Mouse (Mus musculus) midbrain, embryonic 11.5 days (tissue): ENCODE measurements at regions not wholly inside any gene's neighbourhood (a gene's known extent, or its start where the extent isn't known, plus 50 kb on each side); places are given as distances from the start of the nearest gene placed in this dataset.
A peak's percentile ranks its signal among the peaks of the same experiment; 100 is the strongest.

ENCODE experiments used
- ATAC-seq: fragments of 200-750 bp; cut with Nextera tagmentation; 2 replicates; pipeline ENCODE4 v1.8.0; 2017; ENCODE audit warnings: moderate TSS enrichment, moderate library complexity; ENCODE audit not compliant: low FRiP score
- DNase-seq: peaks from one replicate; pipeline ENCODE4 v3.0.0; 2015; ENCODE audit warnings: low spot score; ENCODE audit errors: missing footprints
- H3K27ac ChIP-seq: fragments of 300-500 bp; sonication (generic); 2 replicates; pipeline ENCODE4 v1.5.1; 2014; ENCODE audit warnings: low read depth, low read length
- H3K27me3 ChIP-seq: fragments of 300-500 bp; sonication (generic); 2 replicates; pipeline ENCODE4 v1.6.1; 2014; ENCODE audit warnings: mild to moderate bottlenecking, low read length, moderate library complexity, mixed read lengths; ENCODE audit not compliant: control insufficient read depth, insufficient read depth
- H3K36me3 ChIP-seq: fragments of 300-500 bp; sonication (generic); 2 replicates; pipeline ENCODE4 v1.6.1; 2014; ENCODE audit warnings: mild to moderate bottlenecking, low read length, moderate library complexity, mixed read lengths; ENCODE audit not compliant: control insufficient read depth, insufficient read depth
- H3K4me1 ChIP-seq: fragments of 300-500 bp; sonication (generic); 2 replicates; pipeline ENCODE4 v1.6.1; 2014; ENCODE audit warnings: low read length; ENCODE audit not compliant: control insufficient read depth, insufficient read depth
- H3K4me2 ChIP-seq: fragments of 300-500 bp; sonication (generic); 2 replicates; pipeline ENCODE4 v1.6.1; 2014; ENCODE audit warnings: mild to moderate bottlenecking, moderate library complexity
- H3K4me3 ChIP-seq: fragments of 300-500 bp; sonication (generic); 2 replicates; pipeline ENCODE4 v1.5.1; 2014; ENCODE audit warnings: low read depth, low read length
- H3K9ac ChIP-seq: fragments of 300-500 bp; sonication (generic); 2 replicates; pipeline ENCODE4 v1.6.1; 2014; ENCODE audit warnings: low read length
- H3K9me3 ChIP-seq: fragments of 300-500 bp; sonication (generic); 2 replicates; pipeline ENCODE4 v1.6.1; 2016; ENCODE audit warnings: low read length; ENCODE audit not compliant: control insufficient read depth
- WGBS: fragments of 180-500 bp; shearing (Covaris S2); extraction: QIAGEN DNeasy Blood & Tissue Kit; methylation state at CpG from one replicate; pipeline ENCODE4 v1.1.7; 2014; 5-methylcytosine and 5-hydroxymethylcytosine counted together

DNA sequence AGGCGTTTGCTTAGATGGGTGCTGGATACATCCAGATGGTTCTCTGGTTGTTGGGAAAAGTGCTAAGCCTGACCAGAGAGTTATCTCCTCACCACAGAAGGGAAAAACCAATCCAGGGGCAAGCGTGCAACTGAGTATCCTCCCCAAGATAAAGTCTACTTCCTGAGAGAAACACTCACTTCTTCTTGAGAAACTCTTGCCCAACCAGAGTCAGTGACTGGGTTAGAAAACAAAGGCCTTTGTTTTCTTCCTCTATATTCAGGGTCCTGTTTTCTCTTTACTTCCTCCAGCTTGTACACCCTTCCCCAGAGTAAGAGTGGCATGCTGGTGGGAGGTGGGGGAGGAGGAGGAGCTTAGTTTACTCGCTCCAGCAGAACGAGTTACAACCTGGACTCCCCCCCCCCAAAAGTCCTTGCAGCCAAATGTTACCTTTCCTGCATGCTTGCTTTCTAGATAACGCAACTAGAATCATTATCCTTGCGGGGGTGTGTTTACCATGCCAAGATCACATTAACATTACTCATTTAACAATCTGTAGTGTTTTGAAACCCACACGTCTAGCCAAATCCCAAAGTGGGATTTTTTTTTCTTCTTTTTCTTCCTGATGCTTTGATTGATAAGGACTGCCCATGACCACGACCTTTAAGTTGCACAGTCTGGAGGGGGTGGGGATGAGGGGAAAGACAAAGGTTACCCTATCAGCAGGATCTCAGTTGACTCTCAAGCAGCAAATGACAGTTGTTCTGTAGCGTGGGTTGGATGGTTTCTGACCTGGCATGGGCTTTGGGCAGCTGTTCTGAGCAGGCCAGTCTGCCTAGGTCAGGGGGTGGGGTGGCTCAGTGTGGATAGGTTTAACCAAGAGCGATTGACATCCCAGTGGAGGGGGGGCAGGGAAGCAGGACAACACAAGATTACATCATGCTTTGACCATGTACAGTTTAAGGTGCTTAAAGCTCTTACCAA, 147.4 kb upstream of the Ado start:
- Histone ChIP-seq H3K9ac (no peak overlapping the region), H3K4me3 (no peak overlapping the region), H3K27ac (no peak overlapping the region), H3K4me1 (no peaks in the 10 kb centered on the region), H3K4me2 (no peak overlapping the region), H3K36me3 (no peaks in the 10 kb centered on the region), H3K27me3 (no peaks in the 10 kb centered on the region), H3K9me3 (no peaks in the 10 kb centered on the region)
- WGBS: 68% methylated on average over 10 of the region's 10 CpGs
- 0 out of 2 replicates have a peak, but pooled peaks have one; percentile 16 for ATAC-seq
- DNase-seq: no peak

- 86% methylated on average over 4 of the region's 4 CpGs for WGBS
- Histone ChIP-seq H3K27ac (no peak overlapping the region), H3K4me2 (no peak overlapping the region), H3K36me3 (no peaks in the 10 kb centered on the region), H3K9ac (no peak overlapping the region), H3K9me3 (no peaks in the 10 kb centered on the region), H3K4me3 (no peak overlapping the region), H3K4me1 (no peaks in the 10 kb centered on the region), H3K27me3 (no peaks in the 10 kb centered on the region)
- ATAC-seq (no peak), DNase-seq (no peak)
These were observed 146.0 kb upstream of the Ado start for GRCm38 (mm10) chr10:67694751-67695150.

- no peak for DNase-seq
- WGBS: 87% methylated on average over 4 of the region's 4 CpGs
These were observed 144.8 kb upstream of the Ado start for GRCm38 (mm10) chr10:67693586-67693985.

GRCm38 (mm10) chr10:67689944-67690670, 141.4 kb upstream of the Ado start:
- WGBS: 87% methylated on average over 15 of the region's 15 CpGs
- no peak for DNase-seq

More at GRCm38 (mm10) chr10:67693586-67693985, 144.8 kb upstream of the Ado start:
- no peak overlapping the region for H3K4me3 ChIP-seq
- no peak overlapping the region for H3K9ac ChIP-seq
- no peak overlapping the region for H3K27ac ChIP-seq
- ATAC-seq: no peak
- H3K4me2 ChIP-seq: no peak overlapping the region
- H3K27me3 ChIP-seq: no peaks in the 10 kb centered on the region
- H3K36me3 ChIP-seq: no peaks in the 10 kb centered on the region
- H3K4me1 ChIP-seq: no peaks in the 10 kb centered on the region
- H3K9me3 ChIP-seq: no peaks in the 10 kb centered on the region

GRCm38 (mm10) chr10:67679382-67679781, 130.6 kb upstream of the Ado start:
- WGBS: 98% methylated on average over 4 of the region's 4 CpGs
- Histone ChIP-seq H3K4me1 (no peaks in the 10 kb centered on the region), H3K4me3 (no peak overlapping the region)

More at GRCm38 (mm10) chr10:67689944-67690670, 141.4 kb upstream of the Ado start:
- H3K9ac ChIP-seq: no peak overlapping the region
- H3K27me3 ChIP-seq: no peaks in the 10 kb centered on the region
- H3K36me3 ChIP-seq: no peaks in the 10 kb centered on the region
- H3K4me1 ChIP-seq: no peaks in the 10 kb centered on the region
- no peak overlapping the region for H3K27ac ChIP-seq
- H3K4me2 ChIP-seq: no peak overlapping the region
- H3K4me3 ChIP-seq: no peak overlapping the region
- no peaks in the 10 kb centered on the region for H3K9me3 ChIP-seq
- ATAC-seq: no peak

DNA sequence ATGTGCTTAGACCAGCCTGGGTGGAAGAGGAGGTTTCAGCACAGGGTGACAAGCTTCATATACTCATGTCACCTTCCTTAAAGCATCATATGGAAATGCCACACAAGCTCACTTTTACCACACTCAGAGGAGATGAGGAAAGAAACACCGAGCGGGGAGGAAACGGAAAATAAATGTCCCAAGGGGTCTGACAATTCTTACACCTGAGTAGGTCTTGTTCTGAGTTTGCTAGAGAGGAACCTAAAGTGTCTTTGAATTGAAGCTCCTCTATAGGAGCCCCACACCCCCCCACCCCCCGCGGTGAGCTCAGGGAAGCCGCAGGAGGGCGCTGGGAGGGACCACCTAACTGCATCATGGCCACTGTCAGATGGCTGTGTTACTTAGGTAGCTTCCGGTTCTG, 124.7 kb upstream of the Ado start:
- H3K27ac ChIP-seq: no peak overlapping the region
- ATAC-seq (no peak), DNase-seq (no peak)
- no peak overlapping the region for H3K4me3 ChIP-seq
- whole genome bisulfite sequencing: 84% methylated on average over 8 of the region's 8 CpGs
- H3K36me3 ChIP-seq: no peaks in the 10 kb centered on the region
- no peaks in the 10 kb centered on the region for H3K4me1 ChIP-seq
- H3K4me2 ChIP-seq: no peak overlapping the region
- H3K9me3 ChIP-seq: no peaks in the 10 kb centered on the region
- no peaks in the 10 kb centered on the region for H3K27me3 ChIP-seq
- no peak overlapping the region for H3K9ac ChIP-seq

More at GRCm38 (mm10) chr10:67679382-67679781, 130.6 kb upstream of the Ado start:
- H3K27ac ChIP-seq: no peak overlapping the region
- DNase-seq (no peak), ATAC-seq (no peak)
- no peak overlapping the region for H3K9ac ChIP-seq
- H3K27me3 ChIP-seq: no peaks in the 10 kb centered on the region
- H3K4me2 ChIP-seq: no peak overlapping the region
- H3K9me3 ChIP-seq: no peaks in the 10 kb centered on the region
- no peaks in the 10 kb centered on the region for H3K36me3 ChIP-seq

DNA sequence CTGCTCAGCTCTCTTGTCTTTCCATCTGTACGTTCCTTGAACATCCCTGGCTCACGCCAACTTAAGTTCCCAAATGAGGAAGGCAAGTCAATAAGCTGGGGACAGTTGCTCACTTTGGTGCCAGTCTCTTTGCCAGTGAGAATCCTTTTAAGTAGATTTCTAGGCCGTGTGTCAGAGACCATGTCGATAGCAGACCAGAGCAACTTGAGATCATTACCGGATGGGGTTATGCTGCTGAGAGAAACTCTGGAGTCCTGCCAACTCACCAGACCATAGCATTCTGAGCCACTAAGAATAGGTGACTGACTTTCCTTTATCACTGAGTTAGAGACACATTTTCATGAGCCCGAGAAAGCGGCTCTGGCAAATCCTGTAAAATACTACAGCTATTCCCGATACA, 123.5 kb upstream of the Ado start:
- Histone ChIP-seq H3K27ac (no peak overlapping the region), H3K4me3 (no peak overlapping the region), H3K4me1 (no peaks in the 10 kb centered on the region), H3K36me3 (no peaks in the 10 kb centered on the region), H3K9me3 (no peaks in the 10 kb centered on the region), H3K27me3 (no peaks in the 10 kb centered on the region), H3K4me2 (no peak overlapping the region), H3K9ac (no peak overlapping the region)
- ATAC-seq: no peak
- 87% methylated on average over 8 of the region's 8 CpGs for WGBS
- DNase-seq: no peak

GRCm38 (mm10) chr10:67669066-67669465, 120.3 kb upstream of the Ado start:
- Histone ChIP-seq H3K9me3 (no peaks in the 10 kb centered on the region), H3K27me3 (no peaks in the 10 kb centered on the region), H3K4me1 (no peaks in the 10 kb centered on the region), H3K27ac (no peak overlapping the region), H3K9ac (no peak overlapping the region), H3K4me2 (no peak overlapping the region), H3K36me3 (no peaks in the 10 kb centered on the region), H3K4me3 (no peak overlapping the region)
- no peak for DNase-seq
- 92% methylated on average over 2 of the region's 2 CpGs for WGBS
- ATAC-seq: no peak

DNA sequence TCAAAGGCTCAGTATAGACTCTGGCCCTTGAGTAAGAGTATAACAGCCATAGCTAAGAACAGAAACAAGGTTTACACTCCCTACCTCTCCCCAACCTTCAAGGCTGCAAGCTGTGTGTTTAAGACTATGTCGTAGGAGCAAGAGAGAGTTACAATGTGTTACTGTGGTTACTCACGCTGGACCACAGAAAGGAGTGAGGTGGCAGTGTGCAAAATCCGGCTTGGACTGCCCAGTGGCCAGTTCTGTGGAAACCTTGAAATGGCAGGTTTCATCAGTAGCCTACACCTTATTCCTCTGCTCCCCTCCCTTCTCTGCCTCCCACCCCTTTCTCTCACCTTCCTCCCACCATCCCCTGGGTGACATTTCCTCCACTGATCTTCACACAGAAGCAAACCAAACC, 114.3 kb upstream of the Ado start:
- Histone ChIP-seq H3K27me3 (no peaks in the 10 kb centered on the region), H3K27ac (no peak overlapping the region), H3K4me1 (no peaks in the 10 kb centered on the region), H3K9ac (no peak overlapping the region), H3K9me3 (no peaks in the 10 kb centered on the region), H3K4me3 (no peak overlapping the region), H3K4me2 (no peak overlapping the region), H3K36me3 (no peaks in the 10 kb centered on the region)
- DNase-seq (no peak), ATAC-seq (no peak)
- 87% methylated on average over 3 of the region's 3 CpGs for WGBS
